In the genomic region with DNA sequence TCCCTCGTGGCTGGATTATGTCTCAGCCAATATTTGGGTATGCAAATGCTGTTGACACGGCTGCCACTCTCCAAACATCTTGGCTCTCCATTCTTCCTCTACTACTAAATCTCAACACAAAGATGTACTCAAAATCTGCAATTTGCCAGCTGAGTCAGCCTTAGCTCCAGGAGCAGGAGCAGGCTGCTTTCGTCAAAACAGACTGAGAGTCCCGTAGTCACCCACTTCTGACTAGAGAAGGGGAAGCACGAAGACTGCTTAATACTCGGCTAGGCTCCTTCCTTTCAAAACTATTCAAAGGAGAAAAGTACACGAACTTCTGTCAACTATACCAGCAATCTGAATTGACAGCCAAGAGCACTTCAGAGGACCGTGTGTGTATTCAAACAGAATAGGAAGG, we compare ENCODE assay signal across 8 mouse cellular contexts. TPM values are rescaled to one million over a fixed set of nuclear protein-coding genes. Genes with fewer than 3 reads are reported as not detected.
DNase-seq lines count a peak whose midpoint lies in the region; ATAC-seq and TF ChIP-seq lines count a peak whose summit lies in the region.

No protein-coding gene starts in this region.

- H3K36me3 ChIP-seq in kidney, adult 2 months (ENCODE audit: control insufficient read depth, insufficient read depth, low read length): no peaks in the 10 kb centered on the region
- peaks cover 11% of the 10 kb centered on the region for H3K36me3 ChIP-seq in embryonic facial prominence, embryonic 10.5 days (replicated peaks)
- no peaks in the 10 kb centered on the region for H3K36me3 ChIP-seq in intestine, embryonic 16.5 days (ENCODE audit: control insufficient read depth, insufficient read depth, low read length)
- H3K36me3 ChIP-seq in midbrain, embryonic 14.5 days (ENCODE audit: control insufficient read depth, insufficient read depth, low read length): no peaks in the 10 kb centered on the region

- no peaks in the 10 kb centered on the region for H3K9me3 ChIP-seq in embryonic facial prominence, embryonic 10.5 days
- no peaks in the 10 kb centered on the region for H3K9me3 ChIP-seq in intestine, embryonic 16.5 days (ENCODE audit: control insufficient read depth, low read length)
- H3K9me3 ChIP-seq in midbrain, embryonic 14.5 days (ENCODE audit: control insufficient read depth, low read length): no peaks in the 10 kb centered on the region

- no peak for TF ChIP-seq CTCF in kidney, adult 2 months (conservative IDR thresholded peaks at IDR 0.05; ENCODE audit: insufficient read depth, insufficient read length, low read depth, low read length)

- 9% methylated on average over 8 of the region's 8 CpGs for WGBS in kidney, adult 2 months
- 35% methylated on average over 8 of the region's 8 CpGs for WGBS in embryonic facial prominence, embryonic 10.5 days
- WGBS in intestine, embryonic 16.5 days: 13% methylated on average over 8 of the region's 8 CpGs
- 3% methylated on average over 8 of the region's 8 CpGs for WGBS in midbrain, embryonic 14.5 days

- peaks cover 48% of the 10 kb centered on the region for H3K4me1 ChIP-seq in kidney, adult 2 months (ENCODE audit: control insufficient read depth, insufficient read depth, low read length)
- H3K4me1 ChIP-seq in embryonic facial prominence, embryonic 10.5 days: peaks cover 61% of the 10 kb centered on the region
- H3K4me1 ChIP-seq in intestine, embryonic 16.5 days (ENCODE audit: control insufficient read depth, insufficient read depth, low read length): peaks cover 42% of the 10 kb centered on the region
- H3K4me1 ChIP-seq in midbrain, embryonic 14.5 days (ENCODE audit: control insufficient read depth, insufficient read depth, low read length): peaks cover 33% of the 10 kb centered on the region

- peak overlapping the region; percentile 83; the same call in 1 of the 2 replicates for H3K27ac ChIP-seq in kidney, adult 2 months (ENCODE audit: insufficient read depth, low read depth, low read length)
- 0 out of 2 replicates have a peak overlapping the region, but pooled peaks have one; percentile 94 for H3K27ac ChIP-seq in embryonic facial prominence, embryonic 10.5 days (replicated peaks)
- 0 out of 2 replicates have a peak overlapping the region, but pooled peaks have one; percentile 93 for H3K27ac ChIP-seq in intestine, embryonic 16.5 days (ENCODE audit: low read length)
- no peak overlapping the region for H3K27ac ChIP-seq in midbrain, embryonic 14.5 days (replicated peaks; ENCODE audit: low read depth, low read length)

- no peaks in the 10 kb centered on the region for H3K27me3 ChIP-seq in kidney, adult 2 months (replicated peaks; ENCODE audit: control insufficient read depth, insufficient read depth, low read length)
- H3K27me3 ChIP-seq in embryonic facial prominence, embryonic 10.5 days (replicated peaks; ENCODE audit: low read depth, poor library complexity, severe bottlenecking): peaks cover 18% of the 10 kb centered on the region; the same call in 1 of the 2 replicates
- H3K27me3 ChIP-seq in intestine, embryonic 16.5 days (replicated peaks; ENCODE audit: control insufficient read depth, insufficient read depth, low read length): no peaks in the 10 kb centered on the region
- no peaks in the 10 kb centered on the region for H3K27me3 ChIP-seq in midbrain, embryonic 14.5 days (ENCODE audit: control insufficient read depth, insufficient read depth, low read length)

- no peak for TF ChIP-seq POLR2A in kidney, adult 2 months (IDR thresholded peaks at IDR 0.05; ENCODE audit: low read depth, low read length)

- DNase-seq in kidney, adult 2 months: no peak
- DNase-seq in kidney, adult 18-20 months: no peak
- DNase-seq in embryonic facial prominence, embryonic 10.5 days (ENCODE audit: low spot score): no peak
- DNase-seq in midbrain, embryonic 14.5 days: peak; percentile 53
- no peak for DNase-seq in thymus, postnatal 4 days
- DNase-seq in embryo, embryonic 10 days (ENCODE audit: low spot score): no peak
- DNase-seq in frontal cortex, postnatal 36 days (ENCODE audit: low spot score in 2 of 2): no peak

- peak overlapping the region; percentile 90 for H3K9ac ChIP-seq in intestine, embryonic 16.5 days (ENCODE audit: low read depth, low read length)
- H3K9ac ChIP-seq in midbrain, embryonic 14.5 days (replicated peaks; ENCODE audit: low read length): peak overlapping the region; percentile 18; the same call in 1 of the 2 replicates

- H3K4me3 ChIP-seq in kidney, adult 2 months (ENCODE audit: insufficient read depth, low read depth, low read length): peak overlapping the region; percentile 95
- peak overlapping the region; percentile 94 for H3K4me3 ChIP-seq in embryonic facial prominence, embryonic 10.5 days
- H3K4me3 ChIP-seq in intestine, embryonic 16.5 days (ENCODE audit: low read length): peak overlapping the region; percentile 85
- H3K4me3 ChIP-seq in midbrain, embryonic 14.5 days (replicated peaks; ENCODE audit: low read depth, low read length): peak overlapping the region; percentile 90

- no peak for ATAC-seq in intestine, embryonic 16.5 days
- ATAC-seq in midbrain, embryonic 14.5 days (ENCODE audit: low FRiP score, low TSS enrichment): no peak

- H3K4me2 ChIP-seq in intestine, embryonic 16.5 days (ENCODE audit: low read depth, low read length): peak overlapping the region; percentile 71
- peak overlapping the region; percentile 80 for H3K4me2 ChIP-seq in midbrain, embryonic 14.5 days (ENCODE audit: low read length)

RNA-seq across cellular contexts. Expression of a gene that starts 2.1 kb away (rescaled TPM):
- polyA plus RNA-seq in kidney, adult 2 months (2012; rRNA removed): 95.3 and 99.5 TPM in 2 replicates
- 44.4 and 45.4 TPM in 2 replicates for polyA plus RNA-seq in embryonic facial prominence, embryonic 10.5 days (2016; fragmentation: Nextera tagmentation; extraction: Ambion mirVana)
- 13.1 and 23.5 TPM in 2 replicates for polyA plus RNA-seq in intestine, embryonic 16.5 days (2015; fragmentation: Nextera tagmentation; extraction: Ambion mirVana)
- 25.0 and 35.0 TPM in 2 replicates for polyA plus RNA-seq in midbrain, embryonic 14.5 days (2014; fragmentation: Nextera tagmentation; extraction: Ambion mirVana)

RNA-seq across cellular contexts. Expression of a gene that starts 42.6 kb away (rescaled TPM):
- 0.94 and 1.4 TPM in 2 replicates for polyA plus RNA-seq in kidney, adult 2 months (2012; rRNA removed)
- 8.7 and 9.7 TPM in 2 replicates for polyA plus RNA-seq in embryonic facial prominence, embryonic 10.5 days (2016; fragmentation: Nextera tagmentation; extraction: Ambion mirVana)
- 2.3 and 2.4 TPM in 2 replicates for polyA plus RNA-seq in intestine, embryonic 16.5 days (2015; fragmentation: Nextera tagmentation; extraction: Ambion mirVana)
- polyA plus RNA-seq in midbrain, embryonic 14.5 days (2014; fragmentation: Nextera tagmentation; extraction: Ambion mirVana): 14.8 and 18.7 TPM in 2 replicates

RNA-seq across cellular contexts. Expression of a gene that starts 57.4 kb away (rescaled TPM):
- polyA plus RNA-seq in kidney, adult 2 months (2012; rRNA removed): 32.1 and 35.5 TPM in 2 replicates
- 66.9 and 70.3 TPM in 2 replicates for polyA plus RNA-seq in embryonic facial prominence, embryonic 10.5 days (2016; fragmentation: Nextera tagmentation; extraction: Ambion mirVana)
- polyA plus RNA-seq in intestine, embryonic 16.5 days (2015; fragmentation: Nextera tagmentation; extraction: Ambion mirVana): 53.8 and 58.0 TPM in 2 replicates
- polyA plus RNA-seq in midbrain, embryonic 14.5 days (2014; fragmentation: Nextera tagmentation; extraction: Ambion mirVana): 47.3 and 54.8 TPM in 2 replicates
